Mouse (Mus musculus) midbrain, postnatal 0 days (tissue): ENCODE results near the gene Olfr211. TPM values are rescaled to one million over a fixed set of nuclear protein-coding genes. Genes with fewer than 3 reads are reported as not detected.

Experiments
- ATAC-seq: fragments of 200-750 bp; cut with Nextera tagmentation; 2 replicates; pipeline ENCODE4 v1.8.0; 2017; ENCODE audit warnings: moderate number of reproducible peaks, mild to moderate bottlenecking, moderate TSS enrichment, moderate library complexity; ENCODE audit not compliant: low FRiP score
- DNase-seq: peaks from one replicate; pipeline ENCODE4 v3.0.0-alpha.2; 2015; ENCODE audit warnings: low spot score
- H3K27ac ChIP-seq: fragments of 300-500 bp; sonication (generic); 2 replicates; pipeline ENCODE4 v1.5.1; 2014; ENCODE audit warnings: low read depth, mild to moderate bottlenecking, low read length, mixed read lengths
- H3K27me3 ChIP-seq: fragments of 300-500 bp; sonication (generic); 2 replicates; pipeline ENCODE4 v1.6.1; 2014; ENCODE audit warnings: low read length, control low read depth, mixed read lengths; ENCODE audit not compliant: insufficient read depth
- H3K36me3 ChIP-seq: fragments of 300-500 bp; sonication (generic); 2 replicates; pipeline ENCODE4 v1.6.1; 2014; ENCODE audit warnings: low read length, control low read depth, mixed read lengths; ENCODE audit not compliant: insufficient read depth
- H3K4me1 ChIP-seq: fragments of 300-500 bp; sonication (generic); 2 replicates; pipeline ENCODE4 v1.6.1; 2014; ENCODE audit warnings: mild to moderate bottlenecking, control low read depth, antibody characterized with exemption, low read length, mixed read lengths; ENCODE audit not compliant: insufficient read depth
- H3K4me2 ChIP-seq: fragments of 300-500 bp; sonication (generic); 2 replicates; pipeline ENCODE4 v1.6.1; 2014; ENCODE audit warnings: low read depth, mild to moderate bottlenecking, low read length, mixed read lengths; ENCODE audit not compliant: poor library complexity, severe bottlenecking
- H3K4me3 ChIP-seq: fragments of 300-500 bp; sonication (generic); 2 replicates; pipeline ENCODE4 v1.5.1; 2014; ENCODE audit warnings: low read depth, mild to moderate bottlenecking, low read length, moderate library complexity
- H3K9ac ChIP-seq: fragments of 300-500 bp; sonication (generic); replicated peaks from 2 replicates; pipeline ENCODE4 v1.6.1; 2014; ENCODE audit warnings: mild to moderate bottlenecking, low read length, moderate library complexity, mixed read lengths; ENCODE audit not compliant: poor library complexity, severe bottlenecking
- H3K9me3 ChIP-seq: fragments of 300-500 bp; sonication (generic); 2 replicates; pipeline ENCODE4 v1.6.1; 2016; ENCODE audit warnings: low read length, control low read depth
- CTCF ChIP-seq: IDR thresholded peaks from 2 replicates; pipeline ENCODE4 v1.5.1; 2016; ENCODE audit warnings: antibody characterized with exemption, mild to moderate bottlenecking
- WGBS: fragments of 180-500 bp; shearing (Covaris S2); extraction: QIAGEN DNeasy Blood & Tissue Kit; methylation state at CpG from one replicate; pipeline ENCODE4 v1.1.7; 2014; 5-methylcytosine and 5-hydroxymethylcytosine counted together
- polyA plus RNA-seq: library from polyadenylated mRNA; unstranded; fragments of >200 nt; fragmentation: Nextera tagmentation; extraction: Ambion mirVana; gene quantifications from 2 replicates; pipeline ENCODE4 v1.2.1, GENCODE M21; 2015
- total RNA-seq: library from RNA; depleted of rRNA; stranded (reverse); fragments of >200 nt; gene quantifications from 2 replicates; pipeline ENCODE4 v1.2.3, GENCODE M21; 2014; rRNA removed

Olfr211 gene
- not detected in 2 replicates for total RNA-seq
- polyA plus RNA-seq: not detected in 2 replicates

DNA sequence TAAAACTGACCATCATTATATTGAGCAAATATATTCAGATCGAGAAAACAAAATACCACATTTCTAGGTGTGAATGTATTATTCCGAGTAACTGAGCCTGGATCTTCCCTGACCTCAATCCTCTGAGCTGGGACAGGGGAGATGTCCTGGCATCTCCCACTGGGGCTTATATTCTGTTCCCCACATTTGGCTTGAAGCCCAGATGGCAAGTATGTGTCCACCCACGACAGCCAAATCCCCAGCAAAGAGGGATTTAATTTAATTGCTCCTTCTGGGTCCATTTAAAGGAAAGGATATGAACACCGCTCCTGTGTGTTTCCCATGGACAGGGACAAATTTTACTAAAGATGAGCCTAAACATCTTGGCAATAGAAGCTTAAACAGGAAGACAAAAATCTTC is at the start of gene Olfr211:
Gene Olfr211 (plus strand): TSS at position 301 of the 400 bp plus-strand sequence.
- no peak within 1 kb of the TSS for H3K4me2 ChIP-seq
- TF ChIP-seq CTCF: no peak
- 61% methylated on average over 4 of the region's 4 CpGs for WGBS
- no peak within 1 kb of the TSS for H3K4me3 ChIP-seq
- H3K27ac ChIP-seq: no peak within 1 kb of the TSS
- no peak within 1 kb of the TSS for H3K9ac ChIP-seq
- H3K9me3 ChIP-seq: no peaks in the 10 kb centered on the region
- DNase-seq: peak; percentile 54
- no peak for ATAC-seq
- no peaks in the 10 kb centered on the region for H3K4me1 ChIP-seq
- no peaks in the 10 kb centered on the region for H3K36me3 ChIP-seq
- H3K27me3 ChIP-seq: no peaks in the 10 kb centered on the region

GRCm38 (mm10) chr6:116439531-116439930 is 49.4 kb upstream of the Olfr211 start:
- Histone ChIP-seq H3K4me2 (no peak overlapping the region), H3K36me3 (no peaks in the 10 kb centered on the region), H3K4me1 (no peaks in the 10 kb centered on the region), H3K27ac (no peak overlapping the region), H3K9me3 (no peaks in the 10 kb centered on the region), H3K27me3 (no peaks in the 10 kb centered on the region), H3K9ac (no peak overlapping the region), H3K4me3 (no peak overlapping the region)
- DNase-seq (no peak), ATAC-seq (no peak)
- no peak for TF ChIP-seq CTCF
- WGBS: 89% methylated on average over 6 of the region's 6 CpGs

GRCm38 (mm10) chr6:116440447-116440846 is 48.4 kb upstream of the Olfr211 start:
- 65% methylated on average over 4 of the region's 4 CpGs for WGBS
- Histone ChIP-seq H3K4me3 (no peak overlapping the region), H3K36me3 (no peaks in the 10 kb centered on the region), H3K4me1 (no peaks in the 10 kb centered on the region), H3K9me3 (no peaks in the 10 kb centered on the region), H3K4me2 (no peak overlapping the region), H3K9ac (no peak overlapping the region), H3K27me3 (no peaks in the 10 kb centered on the region), H3K27ac (no peak overlapping the region)
- ATAC-seq (no peak), DNase-seq (no peak)
- TF ChIP-seq CTCF: no peak

DNA sequence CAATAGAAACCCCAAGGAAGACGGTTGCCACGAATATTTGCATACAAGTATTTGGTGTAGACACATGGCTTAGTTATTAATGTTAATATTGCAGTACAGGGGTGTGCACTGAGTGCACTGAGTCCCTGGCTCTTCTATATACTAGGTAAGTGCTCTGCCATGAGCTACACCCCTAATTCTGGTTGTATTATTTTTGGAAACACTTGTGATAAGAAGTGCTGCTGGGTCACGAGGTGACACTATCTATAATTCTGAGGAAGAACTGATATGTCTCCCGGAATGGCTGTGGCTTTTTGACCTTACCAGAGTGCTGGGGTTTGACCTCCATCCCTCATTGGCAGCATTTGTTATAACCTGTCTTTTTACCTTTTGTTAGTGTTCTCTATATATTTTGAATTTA is 48.0 kb upstream of the Olfr211 start:
- no peaks in the 10 kb centered on the region for H3K4me1 ChIP-seq
- 87% methylated on average over 4 of the region's 4 CpGs for WGBS
- H3K27me3 ChIP-seq: no peaks in the 10 kb centered on the region
- H3K4me3 ChIP-seq: no peak overlapping the region
- no peak for ATAC-seq
- H3K36me3 ChIP-seq: no peaks in the 10 kb centered on the region
- DNase-seq: no peak
- H3K9me3 ChIP-seq: no peaks in the 10 kb centered on the region
- no peak overlapping the region for H3K27ac ChIP-seq
- TF ChIP-seq CTCF: no peak
- H3K9ac ChIP-seq: no peak overlapping the region
- H3K4me2 ChIP-seq: no peak overlapping the region

DNA sequence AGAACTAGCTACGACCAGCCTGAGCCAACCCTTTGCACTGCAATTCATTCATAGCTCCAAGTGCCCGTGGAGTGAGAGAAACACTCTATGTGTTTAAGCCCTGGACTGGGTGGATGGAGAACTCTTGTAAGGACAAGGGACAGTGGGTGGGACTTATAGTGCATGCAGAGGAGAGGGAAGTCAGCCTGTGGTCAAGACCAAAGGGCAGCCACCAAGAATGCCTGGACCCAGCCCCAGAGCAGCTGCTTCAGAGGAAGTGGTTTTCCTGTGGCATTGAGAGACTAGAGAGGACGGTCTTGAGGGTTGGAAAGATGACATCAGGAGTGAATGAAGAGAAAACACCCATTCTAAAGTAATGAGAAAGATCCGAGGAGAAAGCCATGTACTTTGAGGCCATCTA is 33.1 kb upstream of the Olfr211 start:
- Histone ChIP-seq H3K27ac (no peak overlapping the region), H3K27me3 (peaks cover 8% of the 10 kb centered on the region; the same call in 1 of the 2 replicates), H3K4me2 (no peak overlapping the region), H3K4me3 (no peak overlapping the region), H3K4me1 (peaks cover 3% of the 10 kb centered on the region; the same call in 1 of the 2 replicates), H3K36me3 (no peaks in the 10 kb centered on the region), H3K9ac (no peak overlapping the region), H3K9me3 (no peaks in the 10 kb centered on the region)
- ATAC-seq (no peak), DNase-seq (no peak)
- 84% methylated on average over 4 of the region's 4 CpGs for WGBS
- TF ChIP-seq CTCF: no peak

GRCm38 (mm10) chr6:116456482-116456881 is 32.4 kb upstream of the Olfr211 start:
- peaks cover 15% of the 10 kb centered on the region for H3K27me3 ChIP-seq
- 100% methylated on average over 1 of the region's 1 CpGs for WGBS
- H3K4me3 ChIP-seq: no peak overlapping the region
- no peak overlapping the region for H3K4me2 ChIP-seq
- ATAC-seq: no peak
- no peaks in the 10 kb centered on the region for H3K9me3 ChIP-seq
- H3K4me1 ChIP-seq: peaks cover 5% of the 10 kb centered on the region; the same call in 1 of the 2 replicates
- no peak overlapping the region for H3K9ac ChIP-seq
- no peak for TF ChIP-seq CTCF
- H3K36me3 ChIP-seq: no peaks in the 10 kb centered on the region
- DNase-seq: no peak
- no peak overlapping the region for H3K27ac ChIP-seq
